Mouse (Mus musculus) heart, postnatal 14 days (tissue): ENCODE results near the gene Otogl. TPM values are rescaled to one million over a fixed set of nuclear protein-coding genes. Genes with fewer than 3 reads are reported as not detected.

ENCODE experiments used
- DNase-seq, 2 experiments: peaks; one replicate each; pipeline ENCODE4 v3.0.0; 2021 to 2022
- intact Hi-C: fragments of 180-260 bp; cut with DNase I; formaldehyde crosslinking; loops from one replicate; pipeline ENCODE4 v1.15.1; 2025
- total RNA-seq, 2 experiments: library from RNA; stranded (reverse); gene quantifications; 2 replicates each; pipeline ENCODE4 v1.2.3; 2021

The Otogl gene
- total RNA-seq, 2 experiments from 2014 or later: 0.07 TPM

DNA sequence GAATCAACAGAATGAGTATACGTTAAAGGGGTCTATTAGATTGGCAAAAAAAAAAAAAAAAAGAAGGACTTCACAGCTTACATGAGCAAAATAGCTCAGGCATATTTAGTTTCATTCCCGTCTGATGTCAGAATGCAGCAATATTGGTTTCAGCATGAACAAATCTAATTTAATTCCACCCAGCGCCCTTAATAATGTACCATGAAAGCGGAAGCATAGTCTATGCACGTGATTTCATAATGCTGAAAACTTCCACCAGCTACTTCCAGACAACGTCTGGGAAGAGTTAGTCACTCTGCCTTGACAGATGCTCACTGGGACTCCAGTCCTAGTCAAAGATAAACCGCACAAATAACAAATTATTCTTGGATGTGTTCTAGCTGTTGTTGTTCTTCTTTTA, 176.5 kb downstream of the Otogl start:
- DNase-seq: no peak
- intact Hi-C loops: no loop called here

- DNase-seq: no peak
- intact Hi-C loops: no loop called here
These were observed 177.6 kb downstream of the Otogl start for GRCm38 (mm10) chr10:107734327-107734726.

- no peak for DNase-seq
- intact Hi-C loops: no loop called here
These were observed 186.3 kb downstream of the Otogl start for GRCm38 (mm10) chr10:107725631-107726030.

DNA sequence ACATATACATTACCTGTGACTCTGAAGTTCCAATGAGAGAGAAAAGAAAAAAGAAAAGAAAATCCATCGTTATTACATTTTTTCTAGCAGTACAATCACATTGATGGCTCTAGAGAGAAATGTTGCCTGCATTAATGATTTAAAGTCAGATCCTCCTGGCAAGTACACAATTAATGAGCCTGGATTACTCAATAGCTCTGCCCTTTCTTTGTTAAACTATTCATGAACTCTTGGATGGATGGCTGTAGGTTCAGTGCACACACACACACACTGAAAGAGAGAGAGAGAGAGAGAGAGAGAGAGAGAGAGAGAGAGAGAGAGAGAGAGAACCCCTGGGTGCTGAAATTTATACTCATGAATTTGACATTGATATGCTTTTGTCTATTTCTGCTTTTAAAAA, 192.1 kb downstream of the Otogl start, which contains the start of gene Ptprq:
TSS of gene Ptprq (minus strand) at position 246 of the 400 bp plus-strand sequence.
- no peak for DNase-seq
- intact Hi-C loops: no loop called here

Other genes with a start within 250 kb of the Otogl start
- gene Ptprq, start 192.1 kb downstream of the Otogl start, total RNA-seq: under 1 TPM; 0.10 to 0.22 TPM